Mouse (Mus musculus): ENCODE measurements around the gene Peak1. TPM values are rescaled to one million over a fixed set of nuclear protein-coding genes. Genes with fewer than 3 reads are reported as not detected.

Peak1 gene
- polyA plus RNA-seq, 1 experiment from 2014 or later = 2.6 TPM

GRCm38 (mm10) chr9:56332774-56333173 is 85.1 kb downstream of the Peak1 start:
- Histone ChIP-seq H3K4me1 (ENCODE audit: insufficient read depth) (peaks cover 3% of the 10 kb centered on the region), H3K9me3 (ENCODE audit: low read length) (no peaks in the 10 kb centered on the region), H3K9ac (replicated peaks) (no peak overlapping the region), H3K4me3 (ENCODE audit: low read depth, low read length) (no peak overlapping the region), H3K27me3 (ENCODE audit: insufficient read depth, low read length) (no peaks in the 10 kb centered on the region), H3K4me2 (ENCODE audit: low read depth, low read length) (no peak overlapping the region), H3K27ac (ENCODE audit: low read depth) (no peak overlapping the region), H3K36me3 (replicated peaks; ENCODE audit: insufficient read depth, low read length) (no peaks in the 10 kb centered on the region)
- ATAC-seq (no peak), DNase-seq (no peak)
- no peak for TF ChIP-seq EP300 (IDR thresholded peaks at IDR 0.05; ENCODE audit: low read depth)
- no peak for TF ChIP-seq CTCF (IDR thresholded peaks at IDR 0.05; ENCODE audit: low read depth)

DNA sequence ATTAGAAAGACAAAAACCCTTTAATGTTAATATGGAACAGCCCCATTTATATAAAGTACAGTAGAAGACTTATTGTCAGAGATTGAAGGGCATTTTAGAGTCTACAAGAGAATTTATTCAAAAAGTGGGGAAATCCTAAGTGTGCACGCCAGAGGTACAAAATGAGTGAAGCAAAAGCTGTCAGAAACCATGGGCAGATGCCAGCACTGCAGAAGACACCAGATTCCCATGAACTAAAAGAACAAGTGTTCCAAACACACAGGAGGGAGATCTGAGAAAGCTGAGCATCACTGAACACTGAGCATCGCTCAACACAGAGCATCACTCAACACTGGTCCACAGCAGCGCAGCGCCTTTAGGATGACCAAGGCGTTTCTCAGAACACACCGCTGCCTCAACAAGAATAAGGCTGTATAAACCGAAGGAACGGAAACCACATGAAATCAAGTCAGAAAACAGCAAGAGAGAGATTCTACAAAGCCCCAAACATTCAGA is 91.3 kb downstream of the Peak1 start:
- no peak overlapping the region for H3K4me2 ChIP-seq (ENCODE audit: low read depth, low read length)
- H3K9me3 ChIP-seq (ENCODE audit: low read length) = no peaks in the 10 kb centered on the region
- H3K4me1 ChIP-seq (ENCODE audit: insufficient read depth) = no peaks in the 10 kb centered on the region
- 88% methylated on average over 8 of the region's 8 CpGs for WGBS (ENCODE audit: insufficient replicate concordance)
- no peak for ATAC-seq
- no peak overlapping the region for H3K4me3 ChIP-seq (ENCODE audit: low read depth, low read length)
- H3K27me3 ChIP-seq (ENCODE audit: insufficient read depth, low read length) = no peaks in the 10 kb centered on the region
- no peak for TF ChIP-seq CTCF (IDR thresholded peaks at IDR 0.05; ENCODE audit: low read depth)
- no peak overlapping the region for H3K27ac ChIP-seq (ENCODE audit: low read depth)
- H3K9ac ChIP-seq (replicated peaks) = no peak overlapping the region
- no peaks in the 10 kb centered on the region for H3K36me3 ChIP-seq (replicated peaks; ENCODE audit: insufficient read depth, low read length)
- DNase-seq = no peak

- no peak for ATAC-seq
- no peaks in the 10 kb centered on the region for H3K27me3 ChIP-seq (ENCODE audit: insufficient read depth, low read length)
- no peaks in the 10 kb centered on the region for H3K36me3 ChIP-seq (replicated peaks; ENCODE audit: insufficient read depth, low read length)
- no peaks in the 10 kb centered on the region for H3K9me3 ChIP-seq (ENCODE audit: low read length)
- H3K4me3 ChIP-seq (ENCODE audit: low read depth, low read length) = no peak overlapping the region
- no peak overlapping the region for H3K27ac ChIP-seq (ENCODE audit: low read depth)
- no peak for DNase-seq
- H3K9ac ChIP-seq (replicated peaks) = no peak overlapping the region
- H3K4me2 ChIP-seq (ENCODE audit: low read depth, low read length) = no peak overlapping the region
- no peaks in the 10 kb centered on the region for H3K4me1 ChIP-seq (ENCODE audit: insufficient read depth)
- 71% methylated on average over 5 of the region's 5 CpGs for WGBS (ENCODE audit: insufficient replicate concordance)
- TF ChIP-seq EP300 (IDR thresholded peaks at IDR 0.05; ENCODE audit: low read depth) (no peak), CTCF (IDR thresholded peaks at IDR 0.05; ENCODE audit: low read depth) (no peak)
These were observed 92.1 kb downstream of the Peak1 start for GRCm38 (mm10) chr9:56325725-56326124.

- no peak overlapping the region for H3K4me3 ChIP-seq (ENCODE audit: low read depth, low read length)
- H3K27me3 ChIP-seq (ENCODE audit: insufficient read depth, low read length) = no peaks in the 10 kb centered on the region
- ATAC-seq = no peak
- TF ChIP-seq EP300 (IDR thresholded peaks at IDR 0.05; ENCODE audit: low read depth) = no peak
- no peak overlapping the region for H3K4me2 ChIP-seq (ENCODE audit: low read depth, low read length)
- WGBS (ENCODE audit: insufficient replicate concordance) = 43% methylated on average over 16 of the region's 16 CpGs
- DNase-seq = no peak
- no peak overlapping the region for H3K9ac ChIP-seq (replicated peaks)
- H3K4me1 ChIP-seq (ENCODE audit: insufficient read depth) = no peaks in the 10 kb centered on the region
- H3K27ac ChIP-seq (ENCODE audit: low read depth) = no peak overlapping the region
- H3K36me3 ChIP-seq (replicated peaks; ENCODE audit: insufficient read depth, low read length) = no peaks in the 10 kb centered on the region
- no peaks in the 10 kb centered on the region for H3K9me3 ChIP-seq (ENCODE audit: low read length)
These were observed 93.1 kb downstream of the Peak1 start for GRCm38 (mm10) chr9:56324576-56325355.

DNA sequence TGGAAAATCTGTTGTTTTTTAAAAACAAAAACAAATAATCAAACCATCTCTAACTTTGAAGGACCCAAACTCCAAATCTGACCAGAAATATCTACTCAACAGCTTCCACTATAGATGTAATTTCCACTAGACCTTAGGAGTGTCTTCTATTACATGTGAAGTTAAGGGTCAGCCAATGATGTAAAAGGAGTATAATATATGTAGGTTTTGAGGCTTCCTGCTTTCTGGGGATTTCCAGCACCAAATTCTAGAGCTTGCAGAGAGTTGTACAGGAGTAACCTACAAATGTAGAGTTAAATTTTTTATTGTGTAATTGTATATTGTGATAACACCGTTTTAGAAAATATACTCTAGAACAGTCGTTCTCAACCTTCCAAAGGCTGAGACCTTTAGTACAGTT is 96.6 kb downstream of the Peak1 start:
- WGBS (ENCODE audit: insufficient replicate concordance) = 78% methylated on average over 2 of the region's 2 CpGs
- DNase-seq = no peak
- H3K27me3 ChIP-seq (ENCODE audit: insufficient read depth, low read length) = no peaks in the 10 kb centered on the region
- no peak for ATAC-seq
- H3K4me1 ChIP-seq (ENCODE audit: insufficient read depth) = no peaks in the 10 kb centered on the region
- H3K9ac ChIP-seq (replicated peaks) = no peak overlapping the region
- no peaks in the 10 kb centered on the region for H3K9me3 ChIP-seq (ENCODE audit: low read length)
- no peak overlapping the region for H3K4me3 ChIP-seq (ENCODE audit: low read depth, low read length)
- H3K36me3 ChIP-seq (replicated peaks; ENCODE audit: insufficient read depth, low read length) = no peaks in the 10 kb centered on the region
- TF ChIP-seq CTCF (IDR thresholded peaks at IDR 0.05; ENCODE audit: low read depth) (no peak), EP300 (IDR thresholded peaks at IDR 0.05; ENCODE audit: low read depth) (no peak)
- H3K4me2 ChIP-seq (ENCODE audit: low read depth, low read length) = no peak overlapping the region
- no peak overlapping the region for H3K27ac ChIP-seq (ENCODE audit: low read depth)

GRCm38 (mm10) chr9:56314326-56314725 is 103.5 kb downstream of the Peak1 start:
- no peak for DNase-seq
- 80% methylated on average over 3 of the region's 3 CpGs for WGBS (ENCODE audit: insufficient replicate concordance)
- TF ChIP-seq CTCF (IDR thresholded peaks at IDR 0.05; ENCODE audit: low read depth) (no peak), EP300 (IDR thresholded peaks at IDR 0.05; ENCODE audit: low read depth) (no peak)
- no peaks in the 10 kb centered on the region for H3K4me1 ChIP-seq (ENCODE audit: insufficient read depth)
- H3K27ac ChIP-seq (ENCODE audit: low read depth) = no peak overlapping the region
- H3K4me2 ChIP-seq (ENCODE audit: low read depth, low read length) = no peak overlapping the region
- no peak overlapping the region for H3K4me3 ChIP-seq (ENCODE audit: low read depth, low read length)
- no peaks in the 10 kb centered on the region for H3K9me3 ChIP-seq (ENCODE audit: low read length)
- no peak overlapping the region for H3K9ac ChIP-seq (replicated peaks)
- no peak for ATAC-seq
- H3K27me3 ChIP-seq (ENCODE audit: insufficient read depth, low read length) = no peaks in the 10 kb centered on the region
- H3K36me3 ChIP-seq (replicated peaks; ENCODE audit: insufficient read depth, low read length) = no peaks in the 10 kb centered on the region

All from liver, postnatal 0 days (tissue).